Mouse (Mus musculus) lung, postnatal 0 days (tissue): ENCODE data around the gene Chchd6. TPM values are rescaled to one million over a fixed set of nuclear protein-coding genes. Genes with fewer than 3 reads are reported as not detected.
A peak's percentile ranks its signal among the peaks of the same experiment; 100 is the strongest.

ENCODE experiments used
- ATAC-seq: fragments of 200-750 bp; cut with Nextera tagmentation; 2 replicates; pipeline ENCODE4 v1.8.0; 2017; ENCODE audit warnings: moderate library complexity
- DNase-seq: peaks from one replicate; pipeline ENCODE4 v3.0.0-alpha.2; 2016; ENCODE audit warnings: low spot score
- H3K27ac ChIP-seq: fragments of 300-500 bp; sonication (generic); 2 replicates; pipeline ENCODE4 v1.5.1; 2014; ENCODE audit warnings: antibody characterized with exemption, mild to moderate bottlenecking, low read length, mixed read lengths
- H3K27me3 ChIP-seq: fragments of 300-500 bp; sonication (generic); replicated peaks from 2 replicates; pipeline ENCODE4 v1.6.1; 2014; ENCODE audit warnings: low read length, mixed read lengths; ENCODE audit not compliant: insufficient read depth
- H3K36me3 ChIP-seq: fragments of 300-500 bp; sonication (generic); 2 replicates; pipeline ENCODE4 v1.6.1; 2014; ENCODE audit warnings: low read length, mixed read lengths; ENCODE audit not compliant: insufficient read depth
- H3K4me1 ChIP-seq: fragments of 300-500 bp; sonication (generic); 2 replicates; pipeline ENCODE4 v1.6.1; 2014; ENCODE audit warnings: antibody characterized with exemption, low read depth, low read length, mixed read lengths; ENCODE audit not compliant: insufficient read depth
- H3K4me2 ChIP-seq: fragments of 300-500 bp; sonication (generic); replicated peaks from 2 replicates; pipeline ENCODE4 v1.6.1; 2014; ENCODE audit warnings: low read depth, mild to moderate bottlenecking, low read length, moderate library complexity, mixed read lengths
- H3K4me3 ChIP-seq: fragments of 300-500 bp; sonication (generic); 2 replicates; pipeline ENCODE4 v1.5.1; 2014; ENCODE audit warnings: low read depth, low read length
- H3K9ac ChIP-seq: fragments of 300-500 bp; sonication (generic); replicated peaks from 2 replicates; pipeline ENCODE4 v1.6.1; 2014; ENCODE audit warnings: low read depth, mild to moderate bottlenecking
- H3K9me3 ChIP-seq: fragments of 300-500 bp; sonication (generic); 2 replicates; pipeline ENCODE4 v1.6.1; 2016; ENCODE audit warnings: low read length, mixed read lengths
- CTCF ChIP-seq: IDR thresholded peaks from 2 replicates; pipeline ENCODE4 v1.5.1; 2016; ENCODE audit warnings: antibody characterized with exemption, mild to moderate bottlenecking
- EP300 ChIP-seq: IDR thresholded peaks from 2 replicates; pipeline ENCODE4 v1.6.1; 2016; ENCODE audit warnings: antibody characterized with exemption, mild to moderate bottlenecking, control low read depth
- WGBS: fragments of 180-500 bp; shearing (Covaris S2); extraction: QIAGEN DNeasy Blood & Tissue Kit; methylation state at CpG from one replicate; pipeline ENCODE4 v1.1.7; 2014; 5-methylcytosine and 5-hydroxymethylcytosine counted together
- polyA plus RNA-seq: library from polyadenylated mRNA; unstranded; fragments of >200 nt; fragmentation: Nextera tagmentation; extraction: Ambion mirVana; gene quantifications from 2 replicates; pipeline ENCODE4 v1.2.1, GENCODE M21; 2015

Chchd6 gene
- polyA plus RNA-seq, 1 experiment from 2014 or later: 25.0 TPM

GRCm38 (mm10) chr6:89633115-89633514 lies 37.7 kb upstream of the Chchd6 start:
- no peak overlapping the region for H3K4me3 ChIP-seq
- H3K27me3 ChIP-seq: no peaks in the 10 kb centered on the region
- H3K27ac ChIP-seq: no peak overlapping the region
- H3K4me1 ChIP-seq: 0 out of 2 replicates have a peak, but pooled peaks cover 3% of the 10 kb centered on the region
- ATAC-seq (no peak), DNase-seq (no peak)
- no peak overlapping the region for H3K4me2 ChIP-seq
- H3K36me3 ChIP-seq: no peaks in the 10 kb centered on the region
- no peak overlapping the region for H3K9ac ChIP-seq
- H3K9me3 ChIP-seq: no peaks in the 10 kb centered on the region
- TF ChIP-seq EP300 (no peak), CTCF (no peak)
- 74% methylated on average over 7 of the region's 7 CpGs for WGBS

- WGBS: 10% methylated on average over 10 of the region's 10 CpGs
- Histone ChIP-seq H3K27me3 (no peaks in the 10 kb centered on the region), H3K4me1 (0 out of 2 replicates have a peak, but pooled peaks cover 3% of the 10 kb centered on the region), H3K36me3 (no peaks in the 10 kb centered on the region), H3K4me2 (no peak overlapping the region), H3K27ac (no peak overlapping the region), H3K9ac (no peak overlapping the region), H3K4me3 (no peak overlapping the region), H3K9me3 (no peaks in the 10 kb centered on the region)
- peak; percentile 95 for DNase-seq
- peak; percentile 86 for ATAC-seq
- TF ChIP-seq EP300 (no peak), CTCF (peak; percentile 91)
Observed at GRCm38 (mm10) chr6:89631809-89632562, 36.5 kb upstream of the Chchd6 start.

GRCm38 (mm10) chr6:89628045-89628785 lies 32.8 kb upstream of the Chchd6 start:
- no peak overlapping the region for H3K4me3 ChIP-seq
- H3K4me1 ChIP-seq: 0 out of 2 replicates have a peak, but pooled peaks cover 3% of the 10 kb centered on the region
- no peak overlapping the region for H3K9ac ChIP-seq
- H3K9me3 ChIP-seq: no peaks in the 10 kb centered on the region
- DNase-seq: no peak
- no peaks in the 10 kb centered on the region for H3K36me3 ChIP-seq
- ATAC-seq: no peak
- H3K4me2 ChIP-seq: no peak overlapping the region
- WGBS: 56% methylated on average over 8 of the region's 8 CpGs
- no peak for TF ChIP-seq CTCF
- no peak for TF ChIP-seq EP300
- H3K27me3 ChIP-seq: no peaks in the 10 kb centered on the region
- H3K27ac ChIP-seq: no peak overlapping the region

DNA sequence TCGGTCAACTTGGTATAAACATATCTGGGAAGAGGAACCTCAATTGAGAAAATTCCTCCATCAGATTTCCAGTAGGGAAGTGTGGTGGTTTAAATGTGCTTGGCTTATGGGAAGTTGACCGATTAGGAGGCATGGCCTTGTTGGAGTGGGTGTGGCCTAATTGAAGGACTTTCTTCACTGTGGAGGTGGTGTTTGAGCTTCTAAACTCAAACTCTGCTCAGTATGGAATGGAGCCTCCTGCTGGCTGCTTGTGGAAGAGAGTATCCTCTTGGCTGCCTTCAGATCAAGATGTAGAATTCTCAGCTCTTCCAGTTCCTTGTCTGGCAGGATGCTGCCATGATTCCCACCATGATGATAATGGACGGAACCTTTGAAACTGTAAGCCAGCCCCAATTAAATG lies 27.2 kb upstream of the Chchd6 start:
- no peak overlapping the region for H3K27ac ChIP-seq
- no peak overlapping the region for H3K4me2 ChIP-seq
- H3K9me3 ChIP-seq: no peaks in the 10 kb centered on the region
- no peaks in the 10 kb centered on the region for H3K27me3 ChIP-seq
- ATAC-seq: no peak
- DNase-seq: no peak
- no peak overlapping the region for H3K4me3 ChIP-seq
- TF ChIP-seq CTCF (peak; percentile 43), EP300 (no peak)
- H3K9ac ChIP-seq: no peak overlapping the region
- H3K36me3 ChIP-seq: no peaks in the 10 kb centered on the region
- WGBS: 74% methylated on average over 3 of the region's 3 CpGs
- no peaks in the 10 kb centered on the region for H3K4me1 ChIP-seq

- Histone ChIP-seq H3K4me2 (no peak overlapping the region), H3K36me3 (no peaks in the 10 kb centered on the region), H3K4me3 (no peak overlapping the region), H3K27me3 (no peaks in the 10 kb centered on the region), H3K9ac (no peak overlapping the region), H3K4me1 (no peaks in the 10 kb centered on the region), H3K27ac (no peak overlapping the region), H3K9me3 (no peaks in the 10 kb centered on the region)
- DNase-seq (no peak), ATAC-seq (no peak)
- 54% methylated on average over 7 of the region's 7 CpGs for whole genome bisulfite sequencing
- TF ChIP-seq CTCF: no peak
- no peak for TF ChIP-seq EP300
Observed at GRCm38 (mm10) chr6:89615373-89615755, 19.9 kb upstream of the Chchd6 start.

DNA sequence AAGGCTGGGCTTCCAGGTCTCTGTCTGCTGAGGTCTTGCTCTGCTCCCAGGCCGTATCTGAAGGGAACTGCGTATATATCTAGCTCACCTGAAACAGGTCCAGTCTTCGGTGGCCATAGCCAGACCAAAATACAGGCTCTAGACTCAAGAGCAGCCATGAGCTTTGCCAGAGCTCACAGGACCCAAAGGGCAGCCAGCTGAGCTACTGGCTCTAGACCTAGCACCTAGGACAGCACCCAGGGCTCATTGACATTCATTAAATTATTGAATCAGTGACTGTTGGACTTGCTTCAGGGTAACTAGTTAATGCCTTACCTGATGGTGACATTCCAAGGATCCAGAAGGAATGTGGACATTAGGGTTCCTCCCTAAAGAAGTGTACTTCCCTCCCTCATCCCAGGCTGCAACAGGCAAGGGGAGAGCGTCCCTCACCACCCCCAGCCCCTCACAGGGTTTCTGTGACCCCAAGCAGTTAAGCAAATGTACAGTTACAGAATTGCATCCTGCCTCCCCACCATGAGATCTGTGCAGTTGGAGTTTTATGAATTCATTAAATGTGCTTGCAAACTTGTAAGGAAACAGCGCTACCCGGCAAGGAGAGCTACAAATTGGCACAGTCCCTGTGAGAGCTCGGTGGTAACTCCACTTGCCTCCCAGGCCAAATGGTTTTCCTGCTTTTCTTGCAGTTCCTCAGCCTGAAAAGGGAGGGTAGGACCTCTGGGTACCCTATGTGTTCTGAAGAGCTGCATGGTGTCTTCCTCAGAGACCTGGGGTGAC lies 19.3 kb upstream of the Chchd6 start:
- ATAC-seq (no peak), DNase-seq (no peak)
- Histone ChIP-seq H3K4me2 (no peak overlapping the region), H3K9me3 (no peaks in the 10 kb centered on the region), H3K9ac (no peak overlapping the region), H3K4me1 (no peaks in the 10 kb centered on the region), H3K36me3 (no peaks in the 10 kb centered on the region), H3K27ac (no peak overlapping the region), H3K27me3 (no peaks in the 10 kb centered on the region), H3K4me3 (no peak overlapping the region)
- no peak for TF ChIP-seq EP300
- TF ChIP-seq CTCF: no peak
- WGBS: 56% methylated on average over 7 of the region's 7 CpGs
